Comparison of ENCODE assay signal across 18 mouse cellular contexts in the genomic region with DNA sequence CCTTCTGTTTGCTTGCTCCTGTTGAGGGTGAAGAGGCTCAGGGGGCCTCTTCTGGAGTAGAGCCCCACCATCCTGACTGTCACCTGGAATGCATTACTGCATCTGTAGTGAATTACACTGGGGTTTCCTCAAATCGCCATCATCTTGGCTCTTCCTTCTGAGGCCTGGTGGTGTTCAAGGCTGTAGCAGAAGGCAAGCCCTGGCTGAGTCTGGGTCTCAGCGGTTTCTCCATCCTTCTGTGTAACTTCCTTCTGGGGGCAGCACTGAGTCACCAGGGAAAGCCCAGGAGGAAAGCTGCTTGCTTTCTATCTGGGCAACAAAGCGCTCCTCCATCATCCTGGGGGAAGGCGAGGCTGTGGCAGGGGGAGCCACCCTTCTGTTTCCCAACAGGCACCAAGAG.
DNase-seq lines count a peak whose midpoint lies in the region; ATAC-seq and TF ChIP-seq lines count a peak whose summit lies in the region.
"Had no signal": no experiment of that assay in that cellular context is flagged by ENCODE, and none has a peak within 500 bp of the region (broad histone marks: within the 10 kb centered on the region; RNA-seq: fewer than 3 reads in every experiment).

No protein-coding gene starts in this region.

- H3K27me3 ChIP-seq in liver, postnatal 0 days (ENCODE audit: insufficient read depth, low read length) = peaks cover 16% of the 10 kb centered on the region
- H3K27me3 ChIP-seq in liver, embryonic 12.5 days (replicated peaks) = peaks cover 65% of the 10 kb centered on the region
- H3K27me3 ChIP-seq in embryonic facial prominence, embryonic 10.5 days (replicated peaks; ENCODE audit: low read depth, poor library complexity, severe bottlenecking) = peaks cover 5% of the 10 kb centered on the region; the same call in 1 of the 2 replicates
- peaks cover 19% of the 10 kb centered on the region; the same call in 1 of the 2 replicates for H3K27me3 ChIP-seq in limb, embryonic 15.5 days
- H3K27me3 ChIP-seq: forebrain, embryonic 13.5 days had no signal

- no peak for TF ChIP-seq EP300 in liver, postnatal 0 days (IDR thresholded peaks at IDR 0.05; ENCODE audit: low read depth)

- WGBS in liver, postnatal 0 days (ENCODE audit: insufficient replicate concordance) = 64% methylated on average over 4 of the region's 4 CpGs
- WGBS in liver, embryonic 12.5 days (ENCODE audit: insufficient replicate concordance) = 64% methylated on average over 4 of the region's 4 CpGs
- WGBS in embryonic facial prominence, embryonic 10.5 days = 63% methylated on average over 4 of the region's 4 CpGs
- 57% methylated on average over 4 of the region's 4 CpGs for WGBS in limb, embryonic 15.5 days

- ATAC-seq in liver, postnatal 0 days = no peak
- no peak for ATAC-seq in liver, embryonic 12.5 days
- no peak for ATAC-seq in limb, embryonic 15.5 days (ENCODE audit: insufficient number of reproducible peaks, low FRiP score, low TSS enrichment, low read depth)
- ATAC-seq: forebrain, embryonic 13.5 days had no signal

- in situ Hi-C loops in ES-E14 (cut with MboI; ENCODE audit: low sequenced_read_pairs in 2 of 2, unreplicated experiment in 2 of 2) = no loop called here

- no peak overlapping the region for H3K27ac ChIP-seq in liver, postnatal 0 days (ENCODE audit: low read depth)
- no peak overlapping the region for H3K27ac ChIP-seq in liver, embryonic 12.5 days
- no peak overlapping the region for H3K27ac ChIP-seq in ES-E14 (ENCODE audit: insufficient read depth, low read depth, low read length, poor library complexity, severe bottlenecking)
- peak overlapping the region; percentile 19; the same call in 1 of the 2 replicates for H3K27ac ChIP-seq in embryonic facial prominence, embryonic 10.5 days (replicated peaks)
- H3K27ac ChIP-seq in limb, embryonic 15.5 days = peak overlapping the region; percentile 18; the same call in 1 of the 2 replicates
- H3K27ac ChIP-seq: forebrain, embryonic 13.5 days; heart, embryonic 15.5 days; hindbrain, embryonic 13.5 days; midbrain, embryonic 10.5 days had no signal

- H3K9me3 ChIP-seq in liver, postnatal 0 days (ENCODE audit: low read length) = peaks cover 4% of the 10 kb centered on the region
- H3K9me3 ChIP-seq in liver, embryonic 12.5 days (replicated peaks) = peaks cover 7% of the 10 kb centered on the region; the same call in 1 of the 2 replicates
- H3K9me3 ChIP-seq in ES-E14 (ENCODE audit: control insufficient read depth, insufficient read depth, low read depth, low read length) = no peaks in the 10 kb centered on the region
- 0 out of 2 replicates have a peak, but pooled peaks cover 2% of the 10 kb centered on the region for H3K9me3 ChIP-seq in embryonic facial prominence, embryonic 10.5 days
- no peaks in the 10 kb centered on the region for H3K9me3 ChIP-seq in limb, embryonic 15.5 days
- H3K9me3 ChIP-seq: forebrain, embryonic 13.5 days; hindbrain, embryonic 13.5 days had no signal

- no peak overlapping the region for H3K4me2 ChIP-seq in liver, postnatal 0 days (ENCODE audit: low read depth, low read length)
- no peak overlapping the region for H3K4me2 ChIP-seq in liver, embryonic 12.5 days
- H3K4me2 ChIP-seq in limb, embryonic 15.5 days = no peak overlapping the region
- H3K4me2 ChIP-seq: forebrain, embryonic 13.5 days; heart, embryonic 15.5 days; hindbrain, embryonic 13.5 days had no signal

- no peak overlapping the region for H3K9ac ChIP-seq in liver, postnatal 0 days (replicated peaks)
- H3K9ac ChIP-seq in liver, embryonic 12.5 days = no peak overlapping the region
- no peak overlapping the region for H3K9ac ChIP-seq in ES-E14 (ENCODE audit: insufficient read depth, low read depth, low read length, poor library complexity, severe bottlenecking)
- H3K9ac ChIP-seq in limb, embryonic 15.5 days = no peak overlapping the region
- H3K9ac ChIP-seq: forebrain, embryonic 13.5 days; heart, embryonic 15.5 days; hindbrain, embryonic 13.5 days had no signal

- no peaks in the 10 kb centered on the region for H3K36me3 ChIP-seq in liver, postnatal 0 days (replicated peaks; ENCODE audit: insufficient read depth, low read length)
- H3K36me3 ChIP-seq in liver, embryonic 12.5 days = no peaks in the 10 kb centered on the region
- H3K36me3 ChIP-seq in ES-E14 (ENCODE audit: control insufficient read depth, insufficient read depth, low read length, poor library complexity, severe bottlenecking) = no peaks in the 10 kb centered on the region
- no peaks in the 10 kb centered on the region for H3K36me3 ChIP-seq in embryonic facial prominence, embryonic 10.5 days (replicated peaks)
- no peaks in the 10 kb centered on the region for H3K36me3 ChIP-seq in limb, embryonic 15.5 days
- H3K36me3 ChIP-seq: G1E; heart, embryonic 15.5 days; hindbrain, embryonic 13.5 days; midbrain, embryonic 10.5 days had no signal

- TF ChIP-seq CTCF in liver, postnatal 0 days (IDR thresholded peaks at IDR 0.05; ENCODE audit: low read depth) = peak; percentile 38

- no peak overlapping the region for H3K4me3 ChIP-seq in liver, postnatal 0 days (ENCODE audit: low read depth, low read length)
- H3K4me3 ChIP-seq in liver, embryonic 12.5 days = no peak overlapping the region
- H3K4me3 ChIP-seq in ES-E14 (ENCODE audit: insufficient read depth in 1 of 2, low read depth in 1 of 2, low read length in 2 of 2, poor library complexity in 1 of 2, severe bottlenecking in 1 of 2) = no peak overlapping the region
- H3K4me3 ChIP-seq in embryonic facial prominence, embryonic 10.5 days = no peak overlapping the region
- no peak overlapping the region for H3K4me3 ChIP-seq in limb, embryonic 15.5 days
- H3K4me3 ChIP-seq: forebrain, embryonic 13.5 days; heart, embryonic 15.5 days; hindbrain, embryonic 13.5 days; midbrain, embryonic 10.5 days; myocyte had no signal

- no peak for DNase-seq in liver, postnatal 0 days
- peak; percentile 44 for DNase-seq in ES-E14 (ENCODE audit: low read depth, low spot score)
- no peak for DNase-seq in embryonic facial prominence, embryonic 10.5 days (ENCODE audit: low spot score)
- no peak for DNase-seq in layer of hippocampus, postnatal 25 days (ENCODE audit: extremely low spot score in 1 of 2, low spot score in 1 of 2)
- DNase-seq in urinary bladder, postnatal 25 days (ENCODE audit: low spot score) = no peak
- DNase-seq: adrenal gland, adult 2 months; cerebellum, adult 9-11 months; heart, adult 11 months; kidney, adult 9 months; right cerebral cortex, postnatal 14 days had no signal

- no peaks in the 10 kb centered on the region for H3K4me1 ChIP-seq in liver, postnatal 0 days (ENCODE audit: insufficient read depth)
- H3K4me1 ChIP-seq in liver, embryonic 12.5 days = no peaks in the 10 kb centered on the region
- peaks cover 0 to 1% of the 10 kb centered on the region in 2 experiments; a peak in 1 of 4 replicates for H3K4me1 ChIP-seq in ES-E14 (ENCODE audit: control insufficient read depth in 2 of 2, insufficient read depth in 2 of 2, low read length in 2 of 2, poor library complexity in 1 of 2)
- peaks cover 33% of the 10 kb centered on the region for H3K4me1 ChIP-seq in embryonic facial prominence, embryonic 10.5 days
- peaks cover 24% of the 10 kb centered on the region for H3K4me1 ChIP-seq in limb, embryonic 15.5 days
- H3K4me1 ChIP-seq: heart, embryonic 15.5 days had no signal

TF ChIP-seq in ES-E14, 5 proteins besides CTCF, POLR2A, EP300 and RAD21:
- TF ChIP-seq MAFK (IDR thresholded peaks at IDR 0.05; ENCODE audit: insufficient read depth, low read depth, low read length) (no peak), ZNF384 (IDR thresholded peaks at IDR 0.05; ENCODE audit: low read depth, low read length) (no peak), CHD2 (IDR thresholded peaks at IDR 0.05; ENCODE audit: low read depth, low read length) (no peak), ZC3H11A (IDR thresholded peaks at IDR 0.05; ENCODE audit: borderline replicate concordance, low read depth, low read length) (no peak), HCFC1 (IDR thresholded peaks at IDR 0.05; ENCODE audit: borderline replicate concordance, insufficient read depth, low read length) (no peak)

Comparison
In these comparisons a context has a peak if more than half of its experiments do, and no peak if none do; other contexts are left out.
1. H3K27ac ChIP-seq: peak in embryonic facial prominence, embryonic 10.5 days (single experiment) and limb, embryonic 15.5 days (single experiment); none in liver, postnatal 0 days (single experiment), liver, embryonic 12.5 days (single experiment) and ES-E14 (single experiment).